In genomic region chr5:64287287-64287686, GRCm38 (mm10) we compare ENCODE assay signal across 22 mouse cellular contexts.
DNase-seq lines count a peak whose midpoint lies in the region; ATAC-seq and TF ChIP-seq lines count a peak whose summit lies in the region.
"Had no signal": no experiment of that assay in that cellular context is flagged by ENCODE, and none has a peak within 500 bp of the region (broad histone marks: within the 10 kb centered on the region; RNA-seq: fewer than 3 reads in every experiment).

No protein-coding gene starts in this region.

- H3K9me3 ChIP-seq in forebrain, embryonic 11.5 days (ENCODE audit: control insufficient read depth, low read length), result no peaks in the 10 kb centered on the region
- no peaks in the 10 kb centered on the region for H3K9me3 ChIP-seq in forebrain, embryonic 10.5 days
- no peaks in the 10 kb centered on the region for H3K9me3 ChIP-seq in kidney, embryonic 15.5 days (replicated peaks)
- H3K9me3 ChIP-seq: embryonic facial prominence, embryonic 12.5 days; hindbrain, embryonic 10.5 days had no signal

- H3K9ac ChIP-seq in forebrain, embryonic 11.5 days (ENCODE audit: low read length), result no peak overlapping the region
- H3K9ac ChIP-seq in kidney, embryonic 15.5 days, result no peak overlapping the region
- H3K9ac ChIP-seq: embryonic facial prominence, embryonic 12.5 days had no signal

- TF ChIP-seq POLR2A in small intestine, adult 2 months (IDR thresholded peaks at IDR 0.05; ENCODE audit: low read depth, low read length), result no peak

- no peak overlapping the region for H3K4me2 ChIP-seq in forebrain, embryonic 11.5 days (ENCODE audit: low read depth, low read length, severe bottlenecking)
- H3K4me2 ChIP-seq in kidney, embryonic 15.5 days, result no peak overlapping the region
- H3K4me2 ChIP-seq: embryonic facial prominence, embryonic 12.5 days; heart, embryonic 11.5 days; midbrain, embryonic 11.5 days had no signal

- H3K27me3 ChIP-seq in forebrain, embryonic 11.5 days (ENCODE audit: control insufficient read depth, insufficient read depth, low read length), result no peaks in the 10 kb centered on the region
- no peaks in the 10 kb centered on the region for H3K27me3 ChIP-seq in forebrain, embryonic 10.5 days (ENCODE audit: poor library complexity, severe bottlenecking)
- H3K27me3 ChIP-seq in kidney, embryonic 15.5 days, result no peaks in the 10 kb centered on the region
- H3K27me3 ChIP-seq in small intestine, adult 2 months (ENCODE audit: control insufficient read depth, insufficient read depth, low read length), result no peaks in the 10 kb centered on the region
- H3K27me3 ChIP-seq: embryonic facial prominence, embryonic 12.5 days had no signal

- ATAC-seq in forebrain, embryonic 11.5 days (replicated peaks; ENCODE audit: low FRiP score), result no peak
- peak; percentile 89 for ATAC-seq in kidney, embryonic 15.5 days (replicated peaks; ENCODE audit: low FRiP score)
- ATAC-seq: forebrain, embryonic 14.5 days had no signal

- no peak overlapping the region for H3K4me3 ChIP-seq in forebrain, embryonic 11.5 days (ENCODE audit: low read depth, low read length)
- H3K4me3 ChIP-seq in forebrain, embryonic 10.5 days, result no peak overlapping the region
- no peak overlapping the region for H3K4me3 ChIP-seq in kidney, embryonic 15.5 days (replicated peaks)
- H3K4me3 ChIP-seq in small intestine, adult 2 months (ENCODE audit: low read depth, low read length), result no peak overlapping the region
- H3K4me3 ChIP-seq: embryonic facial prominence, embryonic 12.5 days; hindbrain, embryonic 10.5 days; left cerebral cortex, adult 2 months had no signal

- peak; percentile 35 for DNase-seq in forebrain, embryonic 11.5 days (ENCODE audit: low spot score)
- no peak for DNase-seq in forebrain, embryonic 10.5 days (ENCODE audit: extremely low spot score, low spot score)
- DNase-seq in kidney, adult 9 months, result no peak
- peak; percentile 25 for DNase-seq in R1 (ENCODE audit: low read depth, low spot score)
- no peak for DNase-seq in natural killer cell, adult 2 months (ENCODE audit: low spot score in 2 of 2)
- DNase-seq: adrenal gland, postnatal 14 days; cerebellum, adult 2 months; cerebellum, postnatal 25 days; gastrocnemius, postnatal 10 days; kidney, postnatal 4 days; left cerebral cortex, postnatal 4 days; retina, postnatal 1 day; right cerebral cortex, postnatal 25 days; thymus, postnatal 25 days had no signal

- no peak for TF ChIP-seq CTCF in small intestine, adult 2 months (IDR thresholded peaks at IDR 0.05; ENCODE audit: extremely low read depth, insufficient read length, insufficient replicate concordance, low read depth, low read length)

- no peaks in the 10 kb centered on the region; the same call in 1 of the 2 replicates for H3K36me3 ChIP-seq in forebrain, embryonic 11.5 days (ENCODE audit: control insufficient read depth, insufficient read depth, low read length)
- peaks cover 58% of the 10 kb centered on the region for H3K36me3 ChIP-seq in forebrain, embryonic 10.5 days (replicated peaks)
- H3K36me3 ChIP-seq in kidney, embryonic 15.5 days, result peaks cover 40% of the 10 kb centered on the region
- H3K36me3 ChIP-seq in small intestine, adult 2 months (ENCODE audit: control insufficient read depth, insufficient read depth, low read length), result peaks cover 44% of the 10 kb centered on the region

- no peak overlapping the region for H3K27ac ChIP-seq in forebrain, embryonic 11.5 days (ENCODE audit: low read depth, low read length)
- no peak overlapping the region for H3K27ac ChIP-seq in forebrain, embryonic 10.5 days
- peak overlapping the region; percentile 78 for H3K27ac ChIP-seq in kidney, embryonic 15.5 days
- peak overlapping the region; percentile 50 for H3K27ac ChIP-seq in small intestine, adult 2 months (ENCODE audit: insufficient read depth, low read depth, low read length)
- H3K27ac ChIP-seq: embryonic facial prominence, embryonic 12.5 days; hindbrain, embryonic 10.5 days; left cerebral cortex, adult 2 months had no signal

- no peaks in the 10 kb centered on the region for H3K4me1 ChIP-seq in forebrain, embryonic 11.5 days (replicated peaks; ENCODE audit: control insufficient read depth, insufficient read depth, low read length)
- H3K4me1 ChIP-seq in forebrain, embryonic 10.5 days, result no peaks in the 10 kb centered on the region
- peaks cover 37% of the 10 kb centered on the region for H3K4me1 ChIP-seq in kidney, embryonic 15.5 days
- peaks cover 2% of the 10 kb centered on the region; the same call in 1 of the 2 replicates for H3K4me1 ChIP-seq in small intestine, adult 2 months (ENCODE audit: control insufficient read depth, insufficient read depth, insufficient read length, low read length)

- WGBS in forebrain, embryonic 11.5 days, result 91% methylated on average over 8 of the region's 8 CpGs
- WGBS in forebrain, embryonic 10.5 days, result 93% methylated on average over 8 of the region's 8 CpGs
- 43% methylated on average over 8 of the region's 8 CpGs for WGBS in kidney, embryonic 15.5 days
- 87% methylated on average over 8 of the region's 8 CpGs for WGBS in small intestine, adult 2 months

Comparison
In these comparisons a context has a peak if more than half of its experiments do, and no peak if none do; other contexts are left out.
1. DNase-seq: peak in forebrain, embryonic 11.5 days (single experiment) and R1 (single experiment); none in forebrain, embryonic 10.5 days (single experiment), kidney, adult 9 months (single experiment) and natural killer cell, adult 2 months (0 of 2).
2. H3K27ac ChIP-seq: peak in kidney, embryonic 15.5 days (single experiment) and small intestine, adult 2 months (single experiment); none in forebrain, embryonic 11.5 days (single experiment) and forebrain, embryonic 10.5 days (single experiment).